Mouse (Mus musculus) heart, embryonic 13.5 days (tissue): ENCODE measurements around the gene Cyba. TPM values are rescaled to one million over a fixed set of nuclear protein-coding genes. Genes with fewer than 3 reads are reported as not detected.

Experiments
- ATAC-seq: fragments of 200-750 bp; cut with Nextera tagmentation; 2 replicates; pipeline ENCODE4 v1.8.0; 2017; ENCODE audit warnings: moderate TSS enrichment; ENCODE audit not compliant: insufficient number of reproducible peaks, low FRiP score, low TSS enrichment; ENCODE audit errors: extremely low read depth
- H3K27ac ChIP-seq: fragments of 300-500 bp; sonication (generic); replicated peaks from 2 replicates; pipeline ENCODE4 v1.5.1; 2015; ENCODE audit warnings: moderate library complexity, mild to moderate bottlenecking, inconsistent platforms
- H3K27me3 ChIP-seq: fragments of 300-500 bp; sonication (generic); replicated peaks from 2 replicates; pipeline ENCODE4 v1.6.1; 2015; ENCODE audit warnings: mild to moderate bottlenecking, inconsistent platforms
- H3K36me3 ChIP-seq: fragments of 300-500 bp; sonication (generic); 2 replicates; pipeline ENCODE4 v1.6.1; 2015; ENCODE audit warnings: mild to moderate bottlenecking, inconsistent platforms
- H3K4me1 ChIP-seq: fragments of 300-500 bp; sonication (generic); 2 replicates; pipeline ENCODE4 v1.6.1; 2015; ENCODE audit warnings: inconsistent platforms
- H3K4me2 ChIP-seq: fragments of 300-500 bp; sonication (generic); 2 replicates; pipeline ENCODE4 v1.6.1; 2015; ENCODE audit warnings: inconsistent platforms, mild to moderate bottlenecking, moderate library complexity
- H3K4me3 ChIP-seq: fragments of 300-500 bp; sonication (generic); 2 replicates; pipeline ENCODE4 v1.5.1; 2015; ENCODE audit warnings: moderate library complexity, mild to moderate bottlenecking, inconsistent platforms
- H3K9ac ChIP-seq: fragments of 300-500 bp; sonication (generic); 2 replicates; pipeline ENCODE4 v1.6.1; 2015; ENCODE audit warnings: inconsistent platforms, mild to moderate bottlenecking, moderate library complexity
- H3K9me3 ChIP-seq: fragments of 300-500 bp; sonication (generic); 2 replicates; pipeline ENCODE4 v1.6.1; 2016; ENCODE audit warnings: inconsistent platforms
- WGBS: fragments of 180-500 bp; shearing (Covaris S2); methylation state at CpG from one replicate; pipeline ENCODE4 v1.1.7; 2015; ENCODE audit warnings: mixed read lengths; 5-methylcytosine and 5-hydroxymethylcytosine counted together
- polyA plus RNA-seq: library from polyadenylated mRNA; unstranded; fragments of >200 nt; fragmentation: Nextera tagmentation; extraction: Ambion mirVana; gene quantifications from 2 replicates; pipeline ENCODE4 v1.2.1, GENCODE M21; 2015

The Cyba gene
- polyA plus RNA-seq = 170 and 202 TPM in 2 replicates

DNA sequence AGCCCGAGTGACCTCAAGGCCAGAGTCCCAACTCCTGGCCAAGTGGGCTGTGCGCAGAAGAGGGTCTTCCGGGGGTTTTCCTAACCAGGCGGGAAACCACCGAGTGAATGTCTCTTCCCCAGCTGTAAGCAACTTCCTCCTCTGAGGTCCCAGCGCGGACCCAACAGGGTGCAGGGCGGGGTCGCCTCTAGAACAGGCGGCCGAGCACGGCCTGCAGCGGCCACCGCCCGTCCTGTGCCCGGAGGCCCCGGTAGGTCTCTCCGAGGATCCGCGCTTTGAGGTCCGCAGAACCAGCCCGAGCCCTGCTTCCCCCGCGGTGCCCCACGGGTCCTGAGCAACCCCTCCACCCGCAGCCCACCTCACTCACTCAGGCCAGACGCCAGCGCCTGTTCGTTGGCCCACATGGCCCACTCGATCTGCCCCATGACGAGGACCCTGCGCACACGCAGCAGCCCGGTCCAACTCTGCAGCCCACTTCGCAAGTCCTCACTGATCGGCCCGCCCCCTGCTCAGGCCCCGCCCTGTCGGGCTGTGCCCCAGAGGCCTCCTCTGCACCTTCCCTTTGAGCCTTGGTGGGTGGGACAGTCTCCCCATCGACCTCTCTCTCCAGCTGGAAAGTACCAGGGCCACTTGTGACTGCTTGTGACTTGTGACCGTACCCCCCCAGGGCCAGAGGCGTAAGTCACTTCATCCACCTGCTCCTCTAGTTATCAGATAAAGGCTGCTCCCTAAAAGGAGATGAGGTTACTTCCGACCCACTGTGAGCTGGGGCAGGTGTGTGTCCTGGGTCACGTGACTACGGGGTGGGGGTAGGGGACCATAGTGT is at the start of gene Cyba:
Cyba (minus strand) TSS at position 488 of the 826 bp plus-strand sequence.
- 3% methylated on average over 45 of the region's 45 CpGs for WGBS
- peak within 1 kb of the TSS; percentile 71 for H3K27ac ChIP-seq
- H3K4me1 ChIP-seq = peaks cover 22% of the 10 kb centered on the region
- peak; percentile 51; the same call in 1 of the 2 replicates for ATAC-seq
- H3K4me2 ChIP-seq = peak within 1 kb of the TSS; percentile 90
- H3K9ac ChIP-seq = peak within 1 kb of the TSS; percentile 88
- H3K27me3 ChIP-seq = no peaks in the 10 kb centered on the region
- H3K9me3 ChIP-seq = no peaks in the 10 kb centered on the region
- peaks cover 46% of the 10 kb centered on the region for H3K36me3 ChIP-seq
- peak within 1 kb of the TSS; percentile 68 for H3K4me3 ChIP-seq

GRCm38 (mm10) chr8:122482448-122482847 is 49.7 kb upstream of the Cyba start:
- WGBS = 92% methylated on average over 8 of the region's 8 CpGs
- no peak for ATAC-seq
- H3K9ac ChIP-seq = no peak overlapping the region
- no peaks in the 10 kb centered on the region for H3K9me3 ChIP-seq
- H3K27ac ChIP-seq = no peak overlapping the region
- no peak overlapping the region for H3K4me2 ChIP-seq
- no peak overlapping the region for H3K4me3 ChIP-seq
- no peaks in the 10 kb centered on the region for H3K4me1 ChIP-seq
- H3K27me3 ChIP-seq = no peaks in the 10 kb centered on the region
- H3K36me3 ChIP-seq = peaks cover 99% of the 10 kb centered on the region

- Histone ChIP-seq H3K27me3 (no peaks in the 10 kb centered on the region), H3K27ac (peak within 1 kb of the TSS; percentile 90), H3K9ac (peak within 1 kb of the TSS; percentile 98), H3K9me3 (no peaks in the 10 kb centered on the region), H3K4me2 (peak within 1 kb of the TSS; percentile 92), H3K36me3 (peaks cover 65% of the 10 kb centered on the region), H3K4me3 (peak within 1 kb of the TSS; percentile 99), H3K4me1 (peaks cover 25% of the 10 kb centered on the region)
- under 1% methylated on average over 103 of the region's 103 CpGs for WGBS
- ATAC-seq = peak; percentile 87
Observed at GRCm38 (mm10) chr8:122475580-122476320, 43.0 kb upstream of the Cyba start, which contains the start of the genes Rnf166 and Ctu2. Gene Rnf166, minus strand, starts transcription at chr8:122476064. Gene Ctu2, plus strand, starts transcription at chr8:122476143.

- no peak for ATAC-seq
- Histone ChIP-seq H3K9me3 (no peaks in the 10 kb centered on the region), H3K27me3 (no peaks in the 10 kb centered on the region), H3K36me3 (peaks cover 63% of the 10 kb centered on the region), H3K9ac (peak overlapping the region; percentile 98), H3K4me3 (peak overlapping the region; percentile 99), H3K4me1 (peaks cover 25% of the 10 kb centered on the region), H3K27ac (peak overlapping the region; percentile 90), H3K4me2 (peak overlapping the region; percentile 92)
- WGBS = 4% methylated on average over 16 of the region's 16 CpGs
Observed at GRCm38 (mm10) chr8:122474951-122475560, 42.3 kb upstream of the Cyba start.

- Histone ChIP-seq H3K9me3 (no peaks in the 10 kb centered on the region), H3K9ac (peak overlapping the region; percentile 98), H3K4me3 (peak overlapping the region; percentile 99; the same call in 1 of the 2 replicates), H3K27ac (0 out of 2 replicates have a peak overlapping the region, but pooled peaks have one; percentile 90), H3K4me2 (peak overlapping the region; percentile 92), H3K27me3 (no peaks in the 10 kb centered on the region), H3K4me1 (peaks cover 25% of the 10 kb centered on the region), H3K36me3 (peaks cover 63% of the 10 kb centered on the region)
- no peak for ATAC-seq
- 79% methylated on average over 8 of the region's 8 CpGs for WGBS
Observed at GRCm38 (mm10) chr8:122473911-122474421, 41.2 kb upstream of the Cyba start.

DNA sequence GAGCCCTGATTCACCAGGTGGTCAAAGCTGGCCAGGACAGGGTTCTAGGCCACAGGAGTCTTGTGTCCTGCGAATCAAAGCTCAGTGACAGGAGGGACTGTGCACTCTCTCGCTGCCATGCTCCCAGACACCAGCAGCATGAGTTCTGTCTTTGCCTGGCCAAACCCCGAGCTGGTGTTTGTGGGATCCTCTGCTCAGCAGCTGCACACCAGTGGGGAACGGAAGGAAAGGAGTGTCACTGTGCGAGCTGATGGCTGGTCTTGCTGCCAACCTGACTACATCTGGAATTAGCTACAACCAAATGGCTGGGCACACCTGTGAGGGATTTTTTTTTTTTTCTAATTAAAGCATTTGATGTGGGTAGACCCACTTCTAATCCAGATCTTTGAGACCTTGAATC is 38.0 kb upstream of the Cyba start:
- ATAC-seq = no peak
- no peaks in the 10 kb centered on the region for H3K9me3 ChIP-seq
- peaks cover 80% of the 10 kb centered on the region for H3K36me3 ChIP-seq
- H3K4me2 ChIP-seq = no peak overlapping the region
- H3K27me3 ChIP-seq = no peaks in the 10 kb centered on the region
- H3K4me3 ChIP-seq = no peak overlapping the region
- WGBS = 81% methylated on average over 5 of the region's 5 CpGs
- no peak overlapping the region for H3K9ac ChIP-seq
- peaks cover 16% of the 10 kb centered on the region for H3K4me1 ChIP-seq
- H3K27ac ChIP-seq = no peak overlapping the region

- no peaks in the 10 kb centered on the region for H3K27me3 ChIP-seq
- WGBS = 87% methylated on average over 10 of the region's 10 CpGs
- H3K4me1 ChIP-seq = peaks cover 16% of the 10 kb centered on the region
- H3K9me3 ChIP-seq = no peaks in the 10 kb centered on the region
- no peak overlapping the region for H3K9ac ChIP-seq
- ATAC-seq = no peak
- H3K4me3 ChIP-seq = no peak overlapping the region
- no peak overlapping the region for H3K27ac ChIP-seq
- H3K36me3 ChIP-seq = peaks cover 87% of the 10 kb centered on the region
- H3K4me2 ChIP-seq = no peak overlapping the region
Observed at GRCm38 (mm10) chr8:122469965-122470364, 37.2 kb upstream of the Cyba start.

DNA sequence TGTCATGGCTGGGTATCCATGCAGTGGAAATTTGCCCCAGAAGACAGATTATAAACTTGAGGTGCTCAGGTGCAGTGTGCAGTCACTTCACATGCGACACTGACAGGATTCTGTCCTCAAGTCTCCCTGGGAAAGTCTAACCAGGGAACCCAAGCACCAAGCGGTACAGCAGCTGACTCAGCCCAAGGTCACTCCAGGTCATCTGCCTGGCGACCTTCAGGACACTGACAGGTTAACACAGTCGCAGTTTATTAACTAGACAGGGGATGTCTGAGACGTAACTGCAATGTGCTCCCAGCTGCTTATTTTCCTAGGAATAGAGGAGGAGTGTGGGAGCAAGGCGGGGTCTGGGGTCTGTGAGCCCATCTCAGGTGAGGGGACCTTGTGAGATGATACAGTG is 36.7 kb upstream of the Cyba start:
- Histone ChIP-seq H3K4me3 (no peak overlapping the region), H3K4me2 (no peak overlapping the region), H3K27ac (no peak overlapping the region), H3K27me3 (no peaks in the 10 kb centered on the region), H3K4me1 (peaks cover 16% of the 10 kb centered on the region), H3K36me3 (peaks cover 87% of the 10 kb centered on the region), H3K9me3 (no peaks in the 10 kb centered on the region), H3K9ac (no peak overlapping the region)
- no peak for ATAC-seq
- WGBS = 58% methylated on average over 6 of the region's 6 CpGs

DNA sequence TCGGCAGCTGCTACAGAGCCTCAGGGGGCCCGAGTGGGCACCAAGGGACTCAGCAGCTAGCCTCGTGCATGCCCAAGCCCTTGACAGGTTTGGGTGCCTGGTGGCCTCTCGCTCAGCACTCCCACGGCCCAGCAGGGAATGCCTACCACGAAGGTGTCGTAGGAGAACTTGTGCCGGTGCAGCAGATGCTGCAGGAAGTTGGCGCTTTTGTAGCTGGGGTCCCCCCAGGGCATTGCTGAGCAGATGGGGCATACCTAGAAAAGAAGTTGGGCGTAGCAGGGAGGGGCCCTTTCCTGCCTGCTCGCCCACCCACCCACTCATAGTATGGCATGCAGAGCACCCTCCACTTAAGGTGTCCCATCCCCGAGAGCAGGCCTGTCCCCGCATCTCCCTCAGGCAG is 35.1 kb upstream of the Cyba start:
- no peak for ATAC-seq
- H3K36me3 ChIP-seq = peaks cover 73% of the 10 kb centered on the region
- H3K9ac ChIP-seq = no peak overlapping the region
- no peaks in the 10 kb centered on the region for H3K27me3 ChIP-seq
- H3K9me3 ChIP-seq = no peaks in the 10 kb centered on the region
- peaks cover 25% of the 10 kb centered on the region for H3K4me1 ChIP-seq
- 89% methylated on average over 13 of the region's 13 CpGs for WGBS
- H3K4me2 ChIP-seq = no peak overlapping the region
- H3K4me3 ChIP-seq = no peak overlapping the region
- no peak overlapping the region for H3K27ac ChIP-seq

DNA sequence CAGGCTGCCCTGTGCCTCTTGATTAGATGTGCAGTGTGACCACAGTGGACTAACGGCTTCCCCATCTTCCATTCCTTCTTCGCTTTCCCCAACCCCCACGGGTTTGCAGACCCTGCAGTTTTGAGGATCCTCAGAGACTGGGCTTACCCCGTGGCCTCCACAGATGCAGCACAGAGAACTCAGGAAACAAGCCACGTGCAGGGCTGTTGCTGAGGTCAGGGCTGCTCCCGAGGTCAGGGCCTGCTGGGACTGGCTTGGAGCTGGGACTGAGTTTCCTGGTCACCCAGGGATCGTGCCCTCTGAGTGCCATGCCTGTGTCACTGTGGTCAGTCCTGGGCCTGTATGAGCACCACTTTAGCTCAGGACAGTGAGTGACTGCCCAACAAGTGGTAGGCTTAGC is 32.3 kb upstream of the Cyba start:
- H3K9ac ChIP-seq = no peak overlapping the region
- ATAC-seq = no peak
- peaks cover 52% of the 10 kb centered on the region for H3K4me1 ChIP-seq
- no peaks in the 10 kb centered on the region for H3K9me3 ChIP-seq
- H3K4me2 ChIP-seq = no peak overlapping the region
- H3K27ac ChIP-seq = no peak overlapping the region
- H3K27me3 ChIP-seq = peaks cover 26% of the 10 kb centered on the region
- 59% methylated on average over 7 of the region's 7 CpGs for WGBS
- no peak overlapping the region for H3K4me3 ChIP-seq
- H3K36me3 ChIP-seq = peaks cover 50% of the 10 kb centered on the region
